Mouse (Mus musculus) kidney, postnatal 36 days (tissue): ENCODE measurements at regions not wholly inside any gene's neighbourhood (a gene's known extent, or its start where the extent isn't known, plus 50 kb on each side); places are given as distances from the start of the nearest gene placed in this dataset.
A peak's percentile ranks its signal among the peaks of the same experiment; 100 is the strongest.
"Not testable (repeated sequence)": the region's sequence is repeated elsewhere in the genome, so short reads cannot be mapped to it uniquely, and the experiment has no call there.

Source experiments
- DNase-seq, 2 experiments: peaks; one replicate each; pipeline ENCODE4 v3.0.0; 2021 to 2022; ENCODE audit warnings: mixed read lengths in 2 of 2

GRCm38 (mm10) chr12:51294971-51295477 is 52.8 kb upstream of the G2e3 start:
- DNase-seq = no peak

GRCm38 (mm10) chr12:51278358-51278757 is 69.5 kb upstream of the G2e3 start:
- DNase-seq = no peak

- DNase-seq = peak in 1 of 2 experiments; percentile 3
Observed at GRCm38 (mm10) chr12:51275818-51276538, 71.9 kb upstream of the G2e3 start.

DNA sequence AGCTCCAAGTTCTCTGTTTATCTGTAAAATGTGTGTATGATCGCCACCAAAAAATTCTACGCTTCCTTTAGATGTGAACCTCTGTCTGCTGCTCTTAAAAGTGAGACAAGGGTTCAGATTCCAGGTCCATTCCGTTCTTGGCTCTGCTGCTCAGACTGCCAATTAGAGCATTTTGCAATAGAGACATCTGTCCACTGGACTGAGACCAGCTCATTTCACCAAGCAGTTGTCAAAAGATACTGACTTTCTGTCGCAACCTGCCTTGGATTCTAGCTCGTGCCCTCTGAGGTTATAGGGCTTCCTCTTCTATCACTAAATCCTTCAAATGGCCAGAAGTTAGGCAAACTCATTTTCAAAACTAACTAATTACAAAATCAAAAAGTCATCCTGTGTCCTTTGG is 74.4 kb upstream of the G2e3 start:
- DNase-seq = no peak

DNA sequence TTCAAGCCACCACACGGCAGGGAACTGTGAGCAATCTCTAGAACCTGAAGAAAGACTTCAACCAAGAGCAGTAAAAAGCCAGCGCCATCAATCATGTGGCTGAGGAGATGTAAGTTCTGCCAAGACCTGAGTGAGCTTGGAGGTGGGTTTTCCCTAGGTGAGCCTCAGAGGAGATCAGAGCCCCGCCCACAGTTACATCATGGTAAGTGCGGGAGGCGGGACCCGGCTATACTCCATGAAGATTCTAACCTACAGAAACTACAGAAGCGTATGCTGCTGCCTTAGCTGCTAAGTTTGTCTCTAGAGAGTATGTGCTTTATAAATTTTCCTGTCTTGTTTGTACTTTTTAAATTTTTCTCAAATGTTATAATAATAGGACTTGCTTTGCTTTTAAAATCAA is 105.0 kb upstream of the G2e3 start:
- no peak for DNase-seq

- no peak for DNase-seq
Observed at GRCm38 (mm10) chr12:51241131-51241781, 106.6 kb upstream of the G2e3 start.

GRCm38 (mm10) chr12:51211691-51212090 is 136.2 kb upstream of the G2e3 start:
- DNase-seq = no peak

- peak; percentile 5 to 42 for DNase-seq
Observed at GRCm38 (mm10) chr12:51196289-51196688, 151.6 kb upstream of the G2e3 start.

DNA sequence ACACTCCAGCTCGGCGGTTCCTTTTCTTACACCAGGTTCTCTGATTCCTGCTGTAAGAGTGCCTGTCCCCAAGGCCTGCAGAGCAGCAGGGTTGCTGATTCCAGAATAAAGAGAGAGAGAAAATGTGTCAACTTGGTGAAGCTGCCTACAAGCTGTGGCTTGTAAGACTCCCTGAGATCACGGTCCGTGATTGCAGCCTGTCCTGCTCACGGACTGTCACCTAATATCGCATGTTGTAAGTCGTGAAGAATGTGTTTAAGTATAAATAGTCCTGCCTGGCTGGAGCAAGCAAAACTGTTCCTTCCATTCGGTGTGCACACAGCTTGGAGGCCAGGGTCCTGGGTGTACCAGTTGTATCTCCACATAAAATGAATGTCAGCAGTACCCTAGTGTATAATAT is 152.7 kb upstream of the G2e3 start:
- no peak for DNase-seq

DNA sequence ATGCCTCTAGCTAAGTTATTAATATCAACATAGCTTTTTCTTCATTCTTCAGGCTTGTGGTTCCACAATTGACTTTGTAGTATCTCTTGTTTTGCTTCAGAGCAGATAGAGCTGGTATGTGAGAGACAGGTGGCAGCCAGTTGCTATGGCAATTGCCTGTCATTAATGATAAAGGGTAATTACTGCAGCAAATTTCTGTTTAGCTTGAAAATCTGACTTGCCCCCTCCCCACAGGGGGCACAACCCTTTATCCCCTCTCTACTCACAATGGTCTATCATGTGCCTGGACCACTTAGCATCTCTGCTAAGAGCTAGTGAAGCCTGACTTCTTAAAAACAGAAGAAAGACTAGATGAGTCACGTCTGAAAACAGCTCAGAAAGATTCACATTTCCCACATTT is 157.1 kb upstream of the G2e3 start:
- DNase-seq = no peak

GRCm38 (mm10) chr12:51190186-51190585 is 157.7 kb upstream of the G2e3 start:
- no peak for DNase-seq

DNA sequence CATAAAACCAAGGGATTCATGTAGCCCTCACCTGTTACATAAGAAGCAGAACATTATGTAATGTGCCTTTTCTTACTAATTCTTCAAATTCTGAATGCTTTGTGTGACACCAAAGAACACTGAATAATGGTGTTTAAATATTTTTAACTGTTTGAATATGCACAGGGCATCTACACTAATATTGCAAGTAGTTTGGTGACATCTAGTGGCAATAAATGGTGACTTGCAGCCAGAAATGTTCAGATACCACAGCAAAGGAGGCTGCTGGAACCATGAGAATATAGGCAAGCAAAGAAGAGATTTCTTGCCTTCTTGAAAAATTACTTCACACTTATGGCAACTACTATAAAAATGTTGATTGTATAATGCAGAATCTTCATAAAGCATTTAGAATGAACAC is 159.6 kb upstream of the G2e3 start:
- peak; percentile 26 to 29 for DNase-seq

- DNase-seq = no peak
Observed at GRCm38 (mm10) chr12:51187726-51188125, 160.1 kb upstream of the G2e3 start.

- DNase-seq = no peak
Observed at GRCm38 (mm10) chr12:51185751-51186150, 162.1 kb upstream of the G2e3 start.

DNA sequence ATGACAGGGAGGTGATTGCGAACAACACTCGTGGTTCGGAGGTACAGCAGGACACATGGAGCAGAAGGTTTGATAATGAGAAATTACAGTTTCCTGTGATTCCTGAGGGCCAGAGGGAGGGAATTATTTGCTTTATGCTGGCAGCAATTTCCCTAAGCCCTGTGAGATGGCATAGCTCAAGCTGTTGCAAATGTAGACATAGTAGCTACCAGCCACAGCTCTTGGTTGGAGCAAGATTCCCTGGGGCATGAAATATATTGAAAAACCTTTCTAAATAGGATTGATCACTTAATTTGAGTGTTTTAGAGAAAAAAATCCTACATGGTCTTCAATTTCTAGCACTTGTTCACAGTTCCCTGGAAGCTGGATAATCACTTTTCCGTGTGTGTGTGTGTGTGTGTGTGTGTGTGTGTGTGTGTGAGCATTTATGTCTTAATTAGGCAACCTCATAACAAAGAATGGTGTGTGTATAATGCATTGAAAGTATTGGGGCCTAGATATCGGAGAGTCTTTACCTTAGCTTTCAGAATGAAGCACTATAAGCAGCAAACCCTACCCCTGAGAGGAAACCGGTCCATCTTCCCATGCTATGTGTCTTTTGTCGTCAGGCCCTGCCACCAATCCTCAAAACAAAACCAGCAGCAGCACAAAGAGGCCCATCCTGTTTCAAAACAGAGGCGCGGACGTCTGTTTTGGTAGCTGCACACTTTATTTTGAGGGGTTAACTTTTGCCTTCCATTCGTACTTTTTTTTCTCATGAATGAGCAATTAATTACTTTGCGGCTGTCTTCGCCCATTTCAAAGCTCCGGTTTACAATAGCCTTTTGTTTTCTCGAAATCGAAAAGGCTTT is 172.7 kb upstream of the G2e3 start:
- DNase-seq = no peak

DNA sequence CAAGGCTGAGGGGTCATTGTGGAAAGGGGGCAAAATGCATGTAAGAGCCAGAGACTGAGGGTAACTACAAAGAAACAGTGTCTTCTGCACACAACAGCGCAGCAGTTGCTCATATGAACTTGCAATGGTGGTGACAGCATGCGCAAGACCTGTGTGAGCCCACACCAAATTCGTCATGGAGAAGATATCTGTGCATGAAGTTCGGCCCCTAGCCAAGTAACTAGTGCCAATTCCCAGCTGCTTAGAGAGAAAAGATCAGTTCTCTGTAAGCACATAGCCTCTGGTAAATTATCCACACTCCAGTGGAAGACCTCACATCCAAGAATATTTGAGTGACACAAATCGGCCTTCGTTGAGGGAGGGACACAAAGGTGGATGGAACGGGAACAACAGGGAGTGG is 182.7 kb upstream of the G2e3 start:
- DNase-seq = no peak

DNA sequence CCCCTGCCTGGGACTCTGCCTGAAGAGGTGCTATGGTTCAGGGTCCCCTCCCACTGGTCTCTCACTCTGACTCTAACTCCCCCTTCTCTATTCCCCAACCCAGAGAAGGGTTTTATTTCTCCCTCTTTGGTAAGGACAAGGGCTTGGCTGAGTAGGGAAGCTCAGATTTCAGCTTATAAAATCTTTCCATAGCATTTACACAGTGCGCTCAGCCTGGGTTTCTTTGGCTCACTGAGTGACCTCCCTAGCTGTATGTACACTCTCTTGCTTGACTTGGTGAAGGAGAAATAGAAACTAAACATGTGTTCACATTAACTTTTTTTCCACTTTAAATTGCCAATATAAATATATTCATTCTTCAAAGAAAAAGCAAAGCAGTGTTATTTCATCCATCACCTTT is 186.9 kb upstream of the G2e3 start:
- DNase-seq = no peak

DNA sequence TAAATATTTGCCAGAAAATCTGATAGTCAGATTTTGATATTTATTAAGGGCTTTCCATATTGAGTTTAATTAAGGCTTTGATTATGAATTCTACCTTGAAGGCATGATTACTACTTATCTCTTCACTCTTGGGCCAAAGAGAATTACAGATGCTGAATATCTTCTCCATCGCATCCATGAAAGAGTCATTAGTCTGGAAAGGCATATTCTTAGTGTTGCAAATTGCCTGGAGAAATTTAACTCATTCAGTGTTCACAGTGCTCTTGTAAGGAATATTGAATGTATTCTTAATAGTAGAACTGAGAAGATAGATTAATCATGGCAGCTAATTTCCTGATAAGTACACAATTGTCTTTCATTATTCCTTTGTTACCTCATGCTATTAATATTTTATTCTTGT is 187.7 kb upstream of the G2e3 start:
- DNase-seq = no peak

DNA sequence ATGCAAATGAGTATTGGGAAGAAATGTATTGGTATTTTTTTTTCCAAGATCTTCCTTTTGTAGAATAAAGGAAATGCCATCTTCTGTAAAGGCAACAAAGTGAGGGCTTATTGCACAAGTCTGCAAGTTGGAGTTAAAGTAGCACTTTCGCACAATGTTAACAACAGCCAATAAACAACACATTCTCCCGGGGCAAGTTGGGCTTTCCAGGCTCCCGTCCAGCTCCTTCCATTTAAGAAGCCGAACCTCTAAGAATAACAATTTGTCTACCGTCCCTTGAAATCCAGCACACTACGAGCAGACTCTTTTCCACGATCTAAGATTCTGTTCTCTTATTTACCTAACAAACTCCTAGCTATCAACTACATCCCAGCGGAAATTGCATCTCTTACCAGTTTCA is 199.9 kb upstream of the G2e3 start:
- DNase-seq = no peak

DNA sequence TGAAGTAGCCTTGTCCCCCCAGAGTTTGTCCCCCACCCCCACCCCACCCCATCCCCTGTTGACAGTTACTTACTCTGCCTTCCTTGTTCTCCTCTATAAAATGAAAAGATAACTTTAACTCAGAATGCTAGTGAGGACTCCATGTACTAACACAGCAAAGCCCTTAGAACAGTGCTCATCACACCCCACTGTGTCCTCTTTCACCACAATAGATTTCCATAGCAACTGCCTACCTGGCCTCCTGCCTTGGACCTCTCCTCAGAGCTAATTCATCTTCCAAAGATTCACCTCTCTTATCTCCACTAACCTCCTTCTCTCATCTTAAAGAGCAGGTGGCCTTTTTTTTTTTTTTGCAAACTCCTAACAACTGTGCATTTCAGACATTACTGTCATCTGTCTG is 204.0 kb upstream of the G2e3 start:
- no peak for DNase-seq

GRCm38 (mm10) chr12:51143196-51143595 is 204.7 kb upstream of the G2e3 start:
- DNase-seq = no peak

DNA sequence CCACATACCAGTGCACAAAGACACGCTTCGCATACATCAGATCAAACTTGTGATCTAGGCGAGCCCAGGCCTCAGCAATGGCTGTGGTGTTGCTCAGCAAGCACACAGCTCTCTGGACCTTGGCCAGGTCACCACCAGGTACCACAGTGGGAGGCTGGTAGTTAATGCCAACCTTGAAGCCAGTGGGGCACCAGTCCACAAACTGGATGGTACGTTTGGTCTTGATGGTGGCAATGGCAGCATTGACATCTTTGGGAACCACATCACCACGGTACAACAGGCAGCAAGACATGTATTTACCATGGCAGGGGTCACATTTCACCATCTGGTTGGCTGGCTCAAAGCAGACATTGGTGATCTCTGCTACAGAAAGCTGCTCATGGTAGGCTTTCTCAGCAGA is 214.2 kb upstream of the G2e3 start:
- not testable (repeated sequence) for DNase-seq

DNA sequence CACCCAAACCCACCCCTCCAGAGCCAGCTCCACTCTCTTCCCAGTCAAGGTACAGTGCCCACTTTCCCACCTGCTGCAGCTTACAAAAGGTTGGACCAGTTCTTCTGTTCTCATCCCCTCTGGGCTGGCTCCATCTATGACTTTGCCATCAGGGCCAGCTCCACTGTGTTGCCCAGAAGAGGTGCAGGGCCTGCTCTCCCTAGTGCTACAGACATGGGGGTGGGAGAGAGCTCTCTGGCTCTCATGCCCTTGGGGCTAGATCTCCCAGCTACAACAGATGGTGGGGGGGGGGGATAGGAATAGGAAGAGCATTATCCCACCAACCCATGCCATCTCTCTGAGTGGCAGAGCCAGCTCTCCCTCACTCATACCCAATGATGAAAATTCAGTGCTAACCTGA is 219.6 kb upstream of the G2e3 start:
- no peak for DNase-seq

DNA sequence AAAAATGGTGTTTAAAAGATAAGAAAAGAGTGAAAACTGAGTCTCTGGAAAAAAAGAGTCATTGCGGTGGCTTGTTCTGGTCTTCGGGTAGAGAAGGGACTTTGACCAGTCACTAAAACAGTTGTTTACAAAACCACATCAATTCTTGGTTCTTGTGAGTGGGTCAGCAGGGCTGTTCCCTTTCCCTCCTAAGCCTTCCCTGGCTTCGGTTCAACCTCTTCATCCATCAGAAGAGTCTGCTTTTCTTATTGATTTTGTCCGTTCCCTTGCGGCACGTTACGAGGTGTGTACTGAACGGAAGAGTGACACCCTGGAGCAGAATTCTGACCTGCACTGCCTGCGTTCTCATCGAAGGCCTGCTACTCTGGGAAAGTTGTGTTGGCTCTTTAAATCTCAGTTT is 229.1 kb upstream of the G2e3 start:
- no peak for DNase-seq
